Mouse (Mus musculus): ENCODE data around the gene Gprin3.

The Gprin3 gene

DNA sequence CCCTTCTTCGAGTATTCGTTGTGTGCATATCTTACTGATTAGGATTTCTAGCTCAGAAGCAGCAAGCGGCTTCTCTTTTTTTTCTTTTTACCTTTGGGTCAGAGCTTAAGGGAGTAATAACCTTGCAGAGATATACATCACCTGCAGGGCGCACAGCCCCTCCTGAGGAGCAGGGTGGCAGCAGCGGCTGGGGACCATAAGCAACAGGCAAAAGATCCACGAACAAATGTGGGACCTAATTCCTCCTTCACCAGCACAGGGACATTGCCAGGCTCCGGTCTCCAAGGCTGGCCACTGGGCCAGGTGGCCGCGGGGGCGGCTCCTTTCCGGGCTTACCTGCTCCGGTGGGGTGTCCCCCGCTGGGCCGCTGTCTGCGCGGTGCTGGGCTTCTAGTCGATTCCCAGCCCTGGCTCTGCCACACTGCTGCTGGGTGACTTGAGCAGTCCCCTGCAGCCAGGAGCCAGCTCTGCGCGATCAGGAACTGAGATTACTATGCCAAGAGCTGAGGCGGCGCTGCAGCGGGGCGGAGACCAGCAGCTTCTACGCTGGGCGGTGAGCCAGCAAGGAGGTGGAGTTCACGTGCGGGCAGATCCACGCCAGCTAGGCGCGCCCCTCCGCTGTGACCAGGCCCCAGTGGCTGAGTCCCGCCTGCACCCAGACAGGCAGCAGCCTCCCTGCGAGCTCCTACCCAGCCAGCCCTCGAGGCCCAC is at the start of gene Gprin3:
Gene Gprin3 (minus strand): TSS at position 471 of the 710 bp plus-strand sequence.
- in situ Hi-C loops (cut with MboI; ENCODE audit: low sequenced_read_pairs): no loop called here

DNA sequence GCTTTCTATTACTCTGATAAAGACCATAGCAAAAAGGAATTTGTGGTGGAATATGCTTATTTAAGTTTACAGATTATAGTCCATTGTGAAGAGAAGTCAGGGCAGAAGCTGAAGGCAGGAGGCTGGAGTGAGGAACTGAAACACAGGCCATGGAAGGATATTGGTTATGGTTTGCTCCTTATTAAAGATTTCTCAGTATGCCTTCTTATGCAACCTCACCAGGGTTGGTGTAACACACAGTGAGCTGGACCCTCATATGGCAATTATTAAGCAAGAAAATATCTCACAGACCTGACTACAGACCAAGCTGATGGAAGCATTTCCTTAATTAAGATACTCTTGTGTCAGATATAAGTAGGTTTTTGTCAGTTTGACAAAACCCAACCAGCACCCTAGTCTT is 32.8 kb upstream of the Gprin3 start:
- in situ Hi-C loops (cut with MboI; ENCODE audit: low sequenced_read_pairs): no loop called here

DNA sequence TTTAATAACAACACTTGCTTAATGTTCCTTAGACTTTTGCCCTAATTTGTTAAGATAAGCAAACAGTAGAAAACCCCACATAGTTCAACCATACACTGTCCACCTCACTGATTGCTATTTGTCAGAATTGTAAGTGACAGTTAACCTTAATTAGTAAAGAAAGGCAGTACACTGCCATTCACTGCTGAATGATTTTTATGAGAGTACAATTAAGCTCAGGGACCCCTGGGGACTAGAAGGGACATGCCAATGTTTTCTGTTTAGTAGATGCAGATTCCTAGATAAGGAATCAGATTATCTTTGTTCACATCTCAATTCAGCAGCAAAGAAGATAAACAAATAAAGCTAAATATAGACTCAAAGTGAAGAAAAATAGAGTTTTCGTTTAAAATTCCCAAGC is 30.0 kb upstream of the Gprin3 start:
- in situ Hi-C loops (cut with MboI; ENCODE audit: low sequenced_read_pairs): no loop called here

DNA sequence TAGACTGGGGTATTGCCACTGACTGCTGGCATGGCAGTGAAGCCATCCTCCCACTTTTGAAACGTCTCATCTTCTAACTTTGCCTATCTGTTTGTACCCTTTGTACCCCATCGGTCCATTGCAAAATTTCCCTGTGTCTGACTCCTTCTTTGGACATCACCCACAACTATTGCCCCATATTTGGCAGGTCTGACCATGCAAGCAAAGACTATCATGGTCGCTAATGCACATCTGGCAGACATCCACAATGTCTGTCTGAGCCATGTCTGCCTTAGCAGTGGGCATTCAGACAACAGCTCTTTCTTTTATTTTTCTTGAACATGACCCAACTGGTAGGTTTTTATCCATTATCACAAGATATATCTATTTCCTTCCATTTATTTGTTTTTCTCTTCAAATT is 25.3 kb upstream of the Gprin3 start:
- in situ Hi-C loops (cut with MboI; ENCODE audit: low sequenced_read_pairs): no loop called here

DNA sequence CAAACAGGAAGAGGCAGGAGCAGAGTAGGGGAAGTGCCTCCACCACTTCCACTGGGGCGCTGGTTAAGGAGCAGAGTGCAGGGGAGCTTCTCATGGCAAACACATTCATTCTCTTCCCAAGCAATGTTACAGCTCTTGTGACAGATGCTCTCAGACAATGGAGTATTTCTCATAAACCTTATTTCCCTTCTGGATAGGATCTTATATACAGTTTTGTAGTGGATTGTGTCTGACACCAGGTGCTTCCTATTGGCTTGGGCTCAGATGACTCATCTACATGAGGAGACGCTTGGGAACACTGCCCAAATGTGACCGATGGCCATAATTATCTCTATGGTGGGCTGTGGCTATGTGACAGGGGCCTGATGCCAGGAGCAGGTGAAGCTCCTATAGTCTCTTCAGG is 19.0 kb upstream of the Gprin3 start:
- in situ Hi-C loops (cut with MboI; ENCODE audit: low sequenced_read_pairs): no loop called here

DNA sequence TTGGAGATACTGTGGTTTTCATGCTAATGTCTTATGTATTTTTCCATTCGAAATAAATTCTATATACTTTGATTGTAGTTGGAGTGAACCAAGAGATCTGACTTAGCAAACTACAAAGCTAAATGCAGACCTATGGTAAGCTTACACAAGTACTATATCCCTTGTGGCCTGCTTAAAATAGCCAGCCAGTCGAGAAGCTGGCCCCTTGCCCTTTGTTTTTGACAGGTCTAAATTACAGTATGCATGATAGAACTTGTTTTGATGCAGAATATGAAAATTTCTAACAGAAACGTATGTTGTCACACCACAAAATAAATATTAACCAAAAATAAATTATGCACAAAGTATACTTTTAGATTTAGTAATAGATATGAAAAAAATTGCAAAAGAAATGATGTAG is 9.8 kb upstream of the Gprin3 start:
- in situ Hi-C loops (cut with MboI; ENCODE audit: low sequenced_read_pairs): no loop called here

DNA sequence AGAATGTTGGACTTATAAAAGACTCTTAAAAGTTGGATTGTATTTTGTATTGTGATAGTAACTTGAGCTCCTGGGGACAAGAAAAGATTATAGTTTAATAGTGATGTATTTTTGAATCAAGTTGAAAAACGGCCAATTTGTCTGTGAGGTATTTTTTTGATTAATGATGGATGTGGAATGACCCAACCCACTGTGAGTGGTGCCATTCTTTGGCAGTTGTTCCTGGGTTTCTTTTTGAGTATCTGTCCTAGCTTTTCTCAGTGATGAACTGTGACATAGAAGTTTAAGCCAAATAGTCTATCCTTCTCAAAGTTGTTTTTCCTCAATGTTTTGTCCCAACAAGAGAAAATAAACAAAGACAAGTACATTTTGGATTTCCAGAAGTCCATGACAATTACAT is 7.0 kb upstream of the Gprin3 start:
- in situ Hi-C loops (cut with MboI; ENCODE audit: low sequenced_read_pairs): no loop called here

DNA sequence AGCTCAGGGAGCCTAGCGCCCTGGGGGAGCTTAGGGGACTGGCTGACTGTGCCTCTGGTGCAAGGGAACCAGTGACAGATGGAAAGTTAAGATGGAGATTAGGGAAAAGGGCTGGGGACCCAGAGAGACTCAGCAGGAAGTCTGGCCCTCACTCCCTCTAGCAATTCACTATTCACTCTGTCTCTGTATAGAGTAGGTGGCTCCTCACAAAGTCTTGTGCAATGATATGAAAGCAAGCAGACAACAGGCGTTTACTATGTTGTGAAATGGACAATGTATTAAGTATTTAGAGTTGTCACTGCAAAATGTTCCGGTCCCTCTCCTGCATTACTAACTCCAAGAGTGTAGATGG is 416 bp upstream of the Gprin3 start:
- in situ Hi-C loops (cut with MboI; ENCODE audit: low sequenced_read_pairs): no loop called here

DNA sequence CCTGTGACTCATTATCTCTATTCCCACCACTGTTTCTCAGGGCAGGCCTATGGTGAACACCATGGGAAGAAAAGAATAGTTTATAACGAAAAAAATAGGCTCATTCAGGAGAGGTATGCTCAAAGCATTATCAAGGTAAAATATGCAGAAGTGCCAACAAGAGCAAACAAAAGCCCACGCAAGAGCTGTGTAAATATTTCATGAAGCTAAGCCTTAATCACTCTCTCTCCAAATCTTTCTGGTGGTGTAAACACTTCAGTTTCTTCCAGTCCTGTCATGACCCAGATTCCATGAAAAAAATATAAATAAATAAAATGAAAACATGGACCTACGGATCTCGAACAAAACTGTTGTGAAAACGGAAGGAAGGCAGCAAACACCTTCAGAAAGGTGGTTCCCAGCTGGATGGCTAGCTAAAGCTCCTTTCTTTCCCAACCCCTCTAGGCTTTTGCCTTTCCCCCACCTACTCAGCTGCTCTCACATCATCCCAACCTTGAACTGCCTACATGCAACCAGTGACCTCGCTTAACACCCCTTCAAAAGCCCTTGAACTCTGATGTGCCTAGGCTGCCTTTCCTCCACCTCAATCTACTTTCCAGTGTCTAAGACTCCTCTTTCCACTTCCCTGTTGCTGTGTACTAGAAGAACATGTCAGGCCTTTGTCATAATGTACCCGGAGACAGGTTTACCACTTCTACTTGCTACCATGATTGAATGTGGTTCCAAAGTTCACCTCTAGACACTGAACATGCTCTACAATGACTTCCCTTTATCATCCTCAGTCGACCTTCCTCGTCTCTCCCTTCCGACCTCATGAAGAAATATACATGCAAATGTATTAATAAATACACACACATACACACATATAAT is 988 bp downstream of the Gprin3 start:
- in situ Hi-C loops (cut with MboI; ENCODE audit: low sequenced_read_pairs): no loop called here

DNA sequence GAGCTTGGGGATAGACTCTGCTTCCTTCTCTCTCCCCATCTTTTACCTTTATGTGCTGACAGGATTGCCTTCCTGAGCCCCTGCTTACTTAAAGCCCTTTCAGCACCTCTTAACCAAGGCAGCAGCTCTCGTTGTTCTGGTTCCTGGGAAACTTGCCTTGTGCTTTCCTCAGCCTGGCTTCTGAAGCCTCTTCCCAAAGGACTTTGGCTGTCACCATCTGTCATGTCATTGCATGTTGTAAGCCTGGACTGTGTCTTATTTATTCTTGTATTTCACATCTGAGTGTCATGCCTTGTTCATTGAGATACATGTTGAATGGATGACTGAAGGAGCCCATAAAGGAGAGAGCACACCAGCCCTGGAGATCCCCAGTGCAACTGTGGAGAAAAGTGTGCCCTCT is 2.3 kb downstream of the Gprin3 start:
- in situ Hi-C loops (cut with MboI; ENCODE audit: low sequenced_read_pairs): no loop called here

DNA sequence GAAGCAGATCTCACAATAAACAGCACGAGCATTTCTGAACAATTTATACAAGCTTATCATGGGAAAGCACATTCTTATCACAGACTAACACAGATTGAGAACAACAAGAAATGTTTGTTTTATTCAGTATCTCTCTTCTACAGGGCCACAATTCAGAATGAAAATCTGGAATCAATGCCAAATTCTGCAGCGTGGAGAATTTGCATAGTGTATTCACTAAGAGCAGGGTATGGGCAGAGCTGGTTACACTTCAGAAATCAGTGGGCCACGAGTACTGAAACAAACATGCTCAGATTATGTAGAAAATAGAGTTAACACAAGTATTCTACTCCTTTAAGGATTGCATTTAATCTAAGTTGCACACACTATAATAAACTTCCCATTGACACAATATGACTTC is 6.8 kb downstream of the Gprin3 start:
- in situ Hi-C loops (cut with MboI; ENCODE audit: low sequenced_read_pairs): no loop called here

DNA sequence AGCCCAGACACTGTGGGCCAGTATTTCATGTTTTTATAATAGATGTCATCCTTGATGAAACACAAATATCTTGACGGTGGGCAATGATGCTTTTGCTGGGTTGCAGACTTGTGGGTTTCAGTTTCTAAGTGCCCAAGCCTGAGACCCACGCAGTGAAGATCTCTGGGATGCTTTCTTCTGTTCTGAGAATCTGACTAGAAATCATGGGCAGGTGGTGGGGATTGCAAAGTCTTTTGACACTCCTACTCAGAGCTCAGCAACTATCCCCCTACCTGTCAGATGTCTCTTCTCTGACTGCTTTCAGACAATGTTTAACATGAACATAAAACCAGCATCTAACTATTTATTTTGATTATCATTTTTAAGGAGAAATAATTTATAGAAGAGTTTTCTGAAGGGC is 7.4 kb downstream of the Gprin3 start:
- in situ Hi-C loops (cut with MboI; ENCODE audit: low sequenced_read_pairs): no loop called here

DNA sequence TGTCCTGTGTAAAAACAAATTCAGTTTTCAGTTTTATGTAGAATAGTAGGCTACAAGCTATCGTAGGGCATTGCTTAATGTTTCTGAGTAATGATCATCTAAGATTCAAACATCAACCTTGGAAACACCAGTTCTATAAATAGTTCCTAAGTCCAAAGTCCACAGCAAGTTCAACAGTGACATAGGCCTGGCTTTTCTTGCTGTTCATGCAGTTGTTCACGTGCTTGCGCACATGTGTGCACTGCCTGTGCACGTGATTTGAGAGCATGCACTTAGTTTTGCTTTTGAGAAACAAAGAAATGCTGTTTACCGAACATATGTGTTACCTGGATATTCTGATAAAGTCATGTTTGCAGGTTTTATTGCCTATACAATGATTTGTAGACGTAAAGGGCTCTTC is 11.3 kb downstream of the Gprin3 start:
- in situ Hi-C loops (cut with MboI; ENCODE audit: low sequenced_read_pairs): no loop called here

DNA sequence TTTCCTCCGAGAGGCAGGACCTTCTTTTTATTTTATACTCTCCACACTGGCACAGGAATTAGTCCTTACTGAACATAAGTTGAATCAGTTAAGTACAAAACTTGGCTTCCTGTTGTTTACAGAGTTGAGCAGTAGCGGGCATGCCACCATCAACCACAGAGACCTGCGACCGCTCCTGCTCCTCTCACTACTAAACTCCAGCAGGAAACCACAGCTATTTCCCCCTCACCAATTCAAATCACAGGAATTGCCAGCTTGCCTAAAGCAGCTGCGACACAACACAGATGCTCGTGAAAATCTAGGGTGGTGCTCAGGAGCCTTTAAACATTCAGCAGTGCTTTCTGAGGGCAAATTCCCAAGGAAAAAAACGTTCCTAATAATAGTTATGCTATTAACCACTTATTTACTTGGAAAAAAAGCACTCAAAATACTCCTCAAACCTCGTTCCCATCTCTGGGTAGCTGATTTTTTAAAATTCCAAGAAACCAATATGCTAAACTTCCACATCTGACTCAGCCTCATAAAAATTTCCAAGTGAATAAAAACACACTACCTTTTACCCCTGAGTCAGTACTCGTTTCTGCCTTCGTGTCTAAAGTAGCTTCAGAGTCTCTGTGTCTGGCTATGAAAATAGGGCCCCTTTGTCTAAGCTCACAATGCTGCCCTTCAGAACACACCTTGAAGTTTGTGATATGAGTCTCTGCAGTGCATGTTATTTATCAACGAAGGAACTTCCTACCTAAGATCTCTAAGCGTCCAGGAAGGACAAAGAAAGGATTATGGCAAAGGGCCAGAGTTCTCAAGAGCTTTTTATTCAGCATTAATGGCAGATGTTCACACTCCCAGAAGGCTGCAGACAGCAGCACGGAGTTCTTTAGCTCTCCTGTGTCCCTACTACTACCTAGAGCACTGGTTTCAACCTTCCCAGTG is 13.4 kb downstream of the Gprin3 start:
- in situ Hi-C loops (cut with MboI; ENCODE audit: low sequenced_read_pairs): no loop called here

DNA sequence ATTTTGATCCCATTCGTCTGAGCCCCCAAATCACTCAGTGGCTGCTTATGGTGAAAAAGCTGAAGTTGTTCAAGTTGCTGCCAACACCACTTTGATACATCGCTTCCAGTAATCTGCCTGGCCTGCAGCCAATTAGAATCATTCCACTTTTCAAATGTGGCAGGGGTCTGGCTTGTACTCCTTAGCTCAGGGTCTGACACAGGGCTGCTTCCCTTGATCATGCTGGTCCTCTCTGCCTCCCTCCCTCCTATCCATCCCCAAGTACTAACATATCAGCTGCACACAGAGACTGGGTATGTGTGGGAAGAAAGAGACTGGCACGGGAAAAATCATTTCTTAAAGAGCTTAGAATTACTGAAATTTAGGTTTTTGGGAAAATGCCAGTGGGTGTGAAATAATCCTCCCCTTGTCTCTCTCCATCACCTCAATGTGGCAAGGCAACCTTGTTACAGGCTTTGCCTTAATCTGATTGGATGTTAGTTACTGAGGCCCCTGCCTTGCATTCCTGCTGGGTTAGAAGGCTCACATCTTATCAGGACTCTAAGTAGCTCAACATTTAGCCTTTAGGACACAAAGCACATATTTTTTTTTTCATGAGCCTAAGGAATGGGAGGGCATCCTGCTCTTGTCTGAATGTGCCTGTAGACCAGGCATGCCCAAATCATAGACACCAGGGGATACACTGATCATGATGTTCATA is 16.9 kb downstream of the Gprin3 start:
- in situ Hi-C loops (cut with MboI; ENCODE audit: low sequenced_read_pairs): no loop called here

DNA sequence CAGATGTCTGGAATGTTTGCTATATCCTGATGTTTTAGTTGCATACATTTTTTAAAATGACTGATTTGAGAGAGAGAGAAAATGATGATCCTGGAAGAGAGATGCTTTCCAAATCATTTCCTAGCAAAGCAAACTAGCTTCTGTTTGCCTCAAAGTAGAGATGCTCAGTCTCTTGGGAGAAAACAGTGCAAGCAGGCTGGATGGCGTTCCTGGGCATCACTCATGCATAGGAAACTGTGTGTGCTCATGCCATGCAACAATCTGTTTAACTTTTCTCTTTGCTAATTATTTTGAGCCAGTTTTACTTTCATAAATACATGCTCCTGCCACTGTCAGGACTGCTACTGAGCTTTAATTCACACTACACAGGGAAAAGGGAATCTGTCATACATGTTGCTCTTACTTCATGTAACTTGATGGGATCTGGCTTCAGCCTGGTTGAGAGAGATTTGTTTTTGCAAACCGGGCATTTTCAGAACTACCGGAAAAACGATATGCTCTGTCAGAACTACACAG is 18.6 kb downstream of the Gprin3 start:
- in situ Hi-C loops (cut with MboI; ENCODE audit: low sequenced_read_pairs): no loop called here

DNA sequence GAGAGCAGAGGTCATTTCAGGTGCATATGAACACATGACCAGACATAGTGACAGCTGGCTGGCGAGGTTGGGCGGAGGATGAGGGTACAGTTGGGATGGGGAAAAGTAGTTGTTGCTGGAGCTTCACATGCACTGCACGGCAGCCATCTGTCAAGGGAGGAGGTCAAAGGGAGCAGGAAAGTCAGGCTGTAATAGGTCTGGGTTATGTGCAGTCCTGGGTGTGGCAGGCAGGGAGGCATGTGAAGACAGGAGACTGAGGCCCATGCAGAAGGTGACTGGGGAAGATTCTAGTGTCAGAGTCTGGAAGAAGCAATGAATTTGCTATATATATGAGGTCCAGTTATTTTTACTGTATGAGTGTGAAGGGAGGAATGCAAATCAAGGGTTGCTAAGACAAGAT is 35.9 kb downstream of the Gprin3 start:
- in situ Hi-C loops (cut with MboI; ENCODE audit: low sequenced_read_pairs): no loop called here

DNA sequence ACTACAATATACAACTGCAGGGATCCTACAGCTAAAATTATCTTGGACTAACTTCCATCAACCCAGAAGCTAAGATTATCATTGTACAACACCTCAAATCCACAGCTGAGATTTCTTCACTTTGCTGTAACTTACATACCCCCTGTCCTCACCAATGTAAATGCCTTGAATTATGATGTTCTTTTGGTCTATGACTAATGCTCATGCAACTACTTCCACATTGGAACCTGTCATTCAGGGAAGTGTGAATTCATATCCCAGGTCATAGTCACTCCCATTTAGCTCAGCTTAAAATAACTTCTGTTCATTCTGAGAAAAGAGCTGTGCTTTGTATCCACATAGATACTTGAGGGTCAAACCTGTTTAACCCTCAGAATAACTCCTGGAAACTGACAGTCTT is 60.8 kb downstream of the Gprin3 start:
- in situ Hi-C loops (cut with MboI; ENCODE audit: low sequenced_read_pairs): no loop called here

DNA sequence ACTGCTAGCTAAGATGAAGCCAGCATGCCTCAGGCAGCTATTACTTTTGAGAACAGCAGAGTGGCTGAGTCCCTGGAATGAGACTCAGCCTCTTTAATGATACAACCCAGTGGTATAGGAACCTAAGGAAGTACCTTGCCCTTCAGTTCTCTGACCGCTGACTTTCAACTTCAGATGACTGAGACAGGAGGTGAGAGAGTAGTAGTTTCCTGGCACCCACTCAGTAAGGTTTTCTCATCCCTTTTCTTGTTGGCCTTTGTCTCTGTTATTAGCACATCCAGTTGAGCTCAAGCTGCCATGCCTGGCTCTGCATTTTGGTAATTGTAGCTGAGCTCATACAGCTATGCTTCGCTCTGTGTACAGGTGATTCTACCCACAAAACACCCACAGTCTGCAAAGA is 62.8 kb downstream of the Gprin3 start:
- in situ Hi-C loops (cut with MboI; ENCODE audit: low sequenced_read_pairs): no loop called here

DNA sequence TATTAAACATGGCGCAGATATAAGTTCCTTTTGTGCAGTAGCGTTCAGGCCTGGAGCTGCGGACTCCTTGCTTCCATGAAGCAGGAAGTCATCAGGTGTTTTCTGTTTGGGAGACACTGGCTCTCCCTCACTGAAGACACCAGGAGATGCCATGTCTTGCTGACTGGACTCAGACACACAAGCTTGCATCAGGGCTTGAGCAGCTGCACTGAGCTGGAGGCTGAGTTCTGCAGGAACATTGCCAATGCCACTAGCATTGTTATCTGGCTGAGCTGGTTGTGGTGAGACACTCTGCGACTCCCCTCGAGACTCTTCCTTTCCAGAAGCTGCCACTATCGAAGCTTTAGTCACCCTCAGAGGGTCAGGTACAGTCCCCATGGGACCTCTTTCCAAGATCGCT is 71.2 kb downstream of the Gprin3 start:
- in situ Hi-C loops (cut with MboI; ENCODE audit: low sequenced_read_pairs): no loop called here

All from CH12F3 (cell line).